Mouse (Mus musculus) lung, postnatal 10 days (tissue): Measurements from ENCODE around the gene Eif3d.

Experiments
- DNase-seq: peaks from one replicate; pipeline ENCODE4 v3.0.0; 2021

Gene Eif3d

DNA sequence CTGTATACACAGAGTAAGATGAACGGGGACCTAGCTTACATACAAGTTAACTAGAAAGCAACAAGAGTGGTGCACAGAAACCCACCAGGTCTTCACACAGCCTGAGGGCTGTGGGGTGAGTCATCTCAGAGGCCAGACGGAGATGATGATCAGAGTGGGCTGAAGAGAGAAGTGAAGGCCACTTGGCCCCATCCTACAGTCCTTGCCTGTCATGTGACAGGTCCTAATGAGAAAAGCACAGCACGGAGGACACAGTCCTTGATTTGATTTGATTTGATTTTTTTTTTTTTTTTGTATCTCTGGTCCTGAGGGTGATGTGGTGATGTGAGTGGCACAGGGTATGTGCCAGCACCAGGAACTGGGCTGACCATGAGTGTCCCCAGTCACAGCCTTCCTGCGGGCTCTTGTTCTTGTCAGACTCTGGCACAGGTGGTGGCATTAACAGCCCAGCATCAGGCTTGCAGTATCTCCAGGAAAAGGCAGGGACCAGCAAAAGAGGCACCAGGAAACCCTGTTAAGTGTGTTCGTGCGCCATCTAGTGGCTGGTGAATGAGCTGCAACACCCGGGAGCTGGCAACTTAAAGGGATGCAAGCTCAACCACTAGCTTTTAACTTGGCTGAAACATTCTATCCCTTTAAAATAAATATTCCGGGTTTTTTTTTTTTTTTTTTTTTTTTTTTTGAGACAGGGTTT lies 53.6 kb downstream of the Eif3d start:
- peak; percentile 96 for DNase-seq

GRCm38 (mm10) chr15:77915287-77915686 lies 55.3 kb downstream of the Eif3d start:
- no peak for DNase-seq

- no peak for DNase-seq
Measured at GRCm38 (mm10) chr15:77914507-77914906, 56.1 kb downstream of the Eif3d start.

GRCm38 (mm10) chr15:77913054-77913453 lies 57.6 kb downstream of the Eif3d start:
- no peak for DNase-seq

- DNase-seq = no peak
Measured at GRCm38 (mm10) chr15:77912585-77912984, 58.0 kb downstream of the Eif3d start.

GRCm38 (mm10) chr15:77912048-77912447 lies 58.6 kb downstream of the Eif3d start:
- no peak for DNase-seq

- DNase-seq = peak; percentile 79
Measured at GRCm38 (mm10) chr15:77911065-77911464, 59.5 kb downstream of the Eif3d start.
